Comparison of ENCODE assay signal across 14 mouse cellular contexts in the genomic region with DNA sequence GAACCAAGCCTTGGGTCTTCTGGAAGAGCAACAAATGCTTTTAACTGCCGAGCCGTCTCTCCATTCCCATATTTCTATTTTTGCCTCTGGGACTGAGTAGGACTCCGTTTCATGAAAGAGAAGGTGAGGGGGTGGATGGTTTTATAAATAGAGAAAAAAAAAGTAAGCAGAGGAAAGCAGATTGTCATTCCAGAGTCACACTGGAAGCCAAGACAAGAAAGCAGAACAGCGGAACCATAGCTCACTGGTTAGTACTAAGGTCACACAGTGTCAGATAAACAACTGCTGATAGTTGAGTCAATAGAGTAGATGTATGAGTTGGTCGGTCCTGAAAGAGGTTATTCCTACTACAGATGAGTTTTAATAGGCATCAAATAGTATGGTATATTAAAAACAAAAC. TPM values are rescaled to one million over a fixed set of nuclear protein-coding genes. Genes with fewer than 3 reads are reported as not detected.
DNase-seq lines count a peak whose midpoint lies in the region; ATAC-seq and TF ChIP-seq lines count a peak whose summit lies in the region.
"Had no signal": no experiment of that assay in that cellular context is flagged by ENCODE, and none has a peak within 500 bp of the region (broad histone marks: within the 10 kb centered on the region; RNA-seq: fewer than 3 reads in every experiment).

No protein-coding gene starts in this region.

- TF ChIP-seq EP300 in stomach, postnatal 0 days (optimal IDR thresholded peaks at IDR 0.05), result no peak

- no peaks in the 10 kb centered on the region for H3K9me3 ChIP-seq in heart, embryonic 14.5 days (ENCODE audit: control insufficient read depth, low read length)
- no peaks in the 10 kb centered on the region for H3K9me3 ChIP-seq in heart, embryonic 12.5 days (replicated peaks)
- H3K9me3 ChIP-seq in liver, embryonic 16.5 days (replicated peaks; ENCODE audit: control insufficient read depth, low read length), result no peaks in the 10 kb centered on the region
- H3K9me3 ChIP-seq in stomach, postnatal 0 days (ENCODE audit: control insufficient read depth, low read length), result no peaks in the 10 kb centered on the region
- H3K9me3 ChIP-seq: forebrain, embryonic 15.5 days; G1E had no signal

- no peaks in the 10 kb centered on the region for H3K27me3 ChIP-seq in heart, embryonic 14.5 days (ENCODE audit: control insufficient read depth, insufficient read depth, low read length)
- no peaks in the 10 kb centered on the region for H3K27me3 ChIP-seq in heart, embryonic 12.5 days (replicated peaks)
- no peaks in the 10 kb centered on the region for H3K27me3 ChIP-seq in liver, embryonic 16.5 days (ENCODE audit: control insufficient read depth, insufficient read depth, low read depth, low read length)
- H3K27me3 ChIP-seq in stomach, postnatal 0 days (ENCODE audit: control insufficient read depth, insufficient read depth, low read length), result no peaks in the 10 kb centered on the region
- H3K27me3 ChIP-seq: forebrain, embryonic 15.5 days; midbrain, embryonic 12.5 days had no signal

- H3K27ac ChIP-seq in heart, embryonic 14.5 days (replicated peaks in 1 of 2; ENCODE audit: control insufficient read depth in 1 of 2, insufficient read depth in 1 of 2, low read depth in 2 of 2, low read length in 2 of 2), result peak overlapping the region; percentile 16 to 60; a peak in 3 of 4 replicates
- no peak overlapping the region for H3K27ac ChIP-seq in heart, embryonic 12.5 days (ENCODE audit: poor library complexity, severe bottlenecking)
- peak overlapping the region; percentile 100; the same call in 1 of the 2 replicates for H3K27ac ChIP-seq in left cerebral cortex, adult 2 months
- H3K27ac ChIP-seq in liver, embryonic 16.5 days (ENCODE audit: low read length), result peak overlapping the region; percentile 18; the same call in 1 of the 2 replicates
- H3K27ac ChIP-seq in stomach, postnatal 0 days (replicated peaks), result peak overlapping the region; percentile 100
- H3K27ac ChIP-seq: forebrain, embryonic 15.5 days; midbrain, embryonic 12.5 days had no signal

- WGBS in heart, embryonic 14.5 days, result 29% methylated on average over 5 of the region's 5 CpGs
- 49% methylated on average over 5 of the region's 5 CpGs for WGBS in heart, embryonic 12.5 days
- WGBS in liver, embryonic 16.5 days (ENCODE audit: insufficient replicate concordance), result 43% methylated on average over 5 of the region's 5 CpGs
- WGBS in stomach, postnatal 0 days, result 51% methylated on average over 5 of the region's 5 CpGs

- no peak overlapping the region for H3K4me3 ChIP-seq in heart, embryonic 14.5 days (ENCODE audit: control insufficient read depth in 1 of 2, insufficient read depth in 1 of 2, low read depth in 1 of 2, low read length in 2 of 2)
- H3K4me3 ChIP-seq in heart, embryonic 12.5 days, result no peak overlapping the region
- H3K4me3 ChIP-seq in left cerebral cortex, adult 2 months, result no peak overlapping the region
- H3K4me3 ChIP-seq in liver, embryonic 16.5 days (ENCODE audit: low read depth, low read length), result no peak overlapping the region
- no peak overlapping the region for H3K4me3 ChIP-seq in stomach, postnatal 0 days (ENCODE audit: low read depth, low read length)
- H3K4me3 ChIP-seq: forebrain, embryonic 15.5 days; midbrain, embryonic 12.5 days had no signal

- DNase-seq in left cerebral cortex, adult 2 months (ENCODE audit: extremely low spot score in 1 of 2, low spot score in 2 of 2), result no peak
- DNase-seq in left cerebral cortex, postnatal 14 days (ENCODE audit: low spot score in 2 of 2), result no peak
- no peak for DNase-seq in stomach, postnatal 0 days (ENCODE audit: low spot score)
- DNase-seq in right cerebral cortex, adult 2 months (ENCODE audit: low spot score in 2 of 2), result no peak
- DNase-seq: adrenal gland, postnatal 25 days; kidney, postnatal 10 days; retina, postnatal 1 day had no signal

- no peak for ATAC-seq in heart, embryonic 14.5 days (ENCODE audit: insufficient number of reproducible peaks, insufficient read depth, low FRiP score, low read depth)
- ATAC-seq in heart, embryonic 12.5 days (ENCODE audit: insufficient number of reproducible peaks, low FRiP score), result no peak
- no peak for ATAC-seq in liver, embryonic 16.5 days (ENCODE audit: low read depth)
- ATAC-seq in stomach, postnatal 0 days (ENCODE audit: low FRiP score, low TSS enrichment), result no peak
- ATAC-seq: forebrain, embryonic 15.5 days had no signal

- H3K36me3 ChIP-seq in heart, embryonic 14.5 days (ENCODE audit: control insufficient read depth, insufficient read depth, low read length), result peaks cover 4% of the 10 kb centered on the region; the same call in 1 of the 2 replicates
- no peaks in the 10 kb centered on the region for H3K36me3 ChIP-seq in heart, embryonic 12.5 days
- no peaks in the 10 kb centered on the region for H3K36me3 ChIP-seq in liver, embryonic 16.5 days (ENCODE audit: control insufficient read depth, insufficient read depth)
- H3K36me3 ChIP-seq in stomach, postnatal 0 days (ENCODE audit: control insufficient read depth, insufficient read depth, low read length), result no peaks in the 10 kb centered on the region
- H3K36me3 ChIP-seq: forebrain, embryonic 15.5 days; midbrain, embryonic 12.5 days had no signal

- TF ChIP-seq CTCF in left cerebral cortex, adult 2 months (IDR thresholded peaks at IDR 0.05), result no peak
- TF ChIP-seq CTCF in stomach, postnatal 0 days (IDR thresholded peaks at IDR 0.05; ENCODE audit: low read depth), result no peak

- intact Hi-C loops in left cerebral cortex, adult 2 months (cut with DNase I), result loop anchor here (5.0 kb wide), 1 partner anchor 121 kb away; no protein-coding TSS in a partner anchor
- intact Hi-C loops in left cerebral cortex, postnatal 14 days (cut with DNase I), result loop anchor here (10.0 kb wide), 1 partner anchor 118 kb away; no protein-coding TSS in a partner anchor

- peaks cover 13 to 50% of the 10 kb centered on the region in 2 experiments for H3K4me1 ChIP-seq in heart, embryonic 14.5 days (ENCODE audit: control insufficient read depth in 2 of 2, insufficient read depth in 2 of 2, low read length in 2 of 2)
- H3K4me1 ChIP-seq in heart, embryonic 12.5 days (replicated peaks), result peaks cover 32% of the 10 kb centered on the region
- peaks cover 38% of the 10 kb centered on the region for H3K4me1 ChIP-seq in liver, embryonic 16.5 days (ENCODE audit: control insufficient read depth, low read depth, low read length)
- H3K4me1 ChIP-seq in stomach, postnatal 0 days (replicated peaks; ENCODE audit: control insufficient read depth, insufficient read depth), result peaks cover 3% of the 10 kb centered on the region; the same call in 1 of the 2 replicates

- H3K4me2 ChIP-seq in heart, embryonic 14.5 days (ENCODE audit: low read length), result peak overlapping the region; percentile 18; the same call in 1 of the 2 replicates
- H3K4me2 ChIP-seq in heart, embryonic 12.5 days, result no peak overlapping the region
- no peak overlapping the region for H3K4me2 ChIP-seq in liver, embryonic 16.5 days (ENCODE audit: low read depth, low read length)
- H3K4me2 ChIP-seq in stomach, postnatal 0 days (replicated peaks; ENCODE audit: low read depth), result no peak overlapping the region
- H3K4me2 ChIP-seq: forebrain, embryonic 15.5 days; midbrain, embryonic 12.5 days had no signal

- no peak overlapping the region for H3K9ac ChIP-seq in heart, embryonic 14.5 days (ENCODE audit: low read length)
- H3K9ac ChIP-seq in heart, embryonic 12.5 days, result no peak overlapping the region
- no peak overlapping the region for H3K9ac ChIP-seq in liver, embryonic 16.5 days (ENCODE audit: low read depth, low read length)
- H3K9ac ChIP-seq in stomach, postnatal 0 days (ENCODE audit: low read length), result no peak overlapping the region
- H3K9ac ChIP-seq: forebrain, embryonic 15.5 days; liver, embryonic 14.5 days; midbrain, embryonic 12.5 days had no signal

RNA-seq across cellular contexts. Expression of a gene that starts 1.4 kb away (rescaled TPM):
- 843 and 883 TPM in 2 replicates for polyA plus RNA-seq in heart, embryonic 14.5 days (2014; fragmentation: Nextera tagmentation; extraction: Ambion mirVana)
- 642 and 652 TPM in 2 replicates for polyA plus RNA-seq in heart, embryonic 12.5 days (2016; fragmentation: Nextera tagmentation; extraction: Ambion mirVana)
- total RNA-seq in left cerebral cortex, adult 2 months (2021), result 100 to 1,000 TPM; 721 to 748 TPM
- total RNA-seq in left cerebral cortex, postnatal 14 days (2021), result 100 to 1,000 TPM; 732 to 742 TPM
- polyA plus RNA-seq in liver, embryonic 16.5 days (2015; fragmentation: Nextera tagmentation; extraction: Ambion mirVana), result 588 and 605 TPM in 2 replicates
- 1,381 and 1,408 TPM in 2 replicates for polyA plus RNA-seq in stomach, postnatal 0 days (2015; fragmentation: Nextera tagmentation; extraction: Ambion mirVana)
